Mouse (Mus musculus) midbrain, embryonic 10.5 days (tissue): ENCODE results near the gene Meis1. TPM values are rescaled to one million over a fixed set of nuclear protein-coding genes. Genes with fewer than 3 reads are reported as not detected.
A peak's percentile ranks its signal among the peaks of the same experiment; 100 is the strongest.

Experiments
- DNase-seq: peaks from one replicate; pipeline ENCODE4 v3.0.0-alpha.2; 2017; ENCODE audit warnings: low spot score
- H3K27ac ChIP-seq: fragments of 300-500 bp; sonication (generic); replicated peaks from 2 replicates; pipeline ENCODE4 v1.5.1; 2016; ENCODE audit warnings: mild to moderate bottlenecking
- H3K27me3 ChIP-seq: fragments of 300-500 bp; sonication (generic); 2 replicates; pipeline ENCODE4 v1.6.1; 2016; ENCODE audit warnings: low read depth, mild to moderate bottlenecking; ENCODE audit not compliant: poor library complexity, severe bottlenecking
- H3K36me3 ChIP-seq: fragments of 300-500 bp; sonication (generic); 2 replicates; pipeline ENCODE4 v1.6.1; 2016; ENCODE audit warnings: mild to moderate bottlenecking, moderate library complexity
- H3K4me1 ChIP-seq: fragments of 300-500 bp; sonication (generic); 2 replicates; pipeline ENCODE4 v1.6.1; 2016
- H3K4me3 ChIP-seq: fragments of 300-500 bp; sonication (generic); 2 replicates; pipeline ENCODE4 v1.5.1; 2016; ENCODE audit warnings: mild to moderate bottlenecking, moderate library complexity
- H3K9me3 ChIP-seq: fragments of 300-500 bp; sonication (generic); replicated peaks from 2 replicates; pipeline ENCODE4 v1.6.1; 2016; ENCODE audit warnings: mild to moderate bottlenecking
- WGBS: fragments of 180-500 bp; shearing (Covaris S2); methylation state at CpG from one replicate; pipeline ENCODE4 v1.1.7; 2016; 5-methylcytosine and 5-hydroxymethylcytosine counted together
- polyA plus RNA-seq: library from polyadenylated mRNA; unstranded; fragments of >200 nt; fragmentation: Nextera tagmentation; extraction: Ambion mirVana; gene quantifications from 2 replicates; pipeline ENCODE4 v1.2.1, GENCODE M21; 2016

Gene Meis1
- polyA plus RNA-seq, 1 experiment from 2014 or later, result 48.0 TPM

GRCm38 (mm10) chr11:18879456-18879818, 139.3 kb downstream of the Meis1 start:
- WGBS, result 0% methylated on average over 1 of the region's 1 CpGs
- peaks cover 89% of the 10 kb centered on the region for H3K4me1 ChIP-seq
- peak; percentile 18 for DNase-seq
- H3K27ac ChIP-seq, result peak overlapping the region; percentile 87
- peaks cover 4% of the 10 kb centered on the region; the same call in 1 of the 2 replicates for H3K36me3 ChIP-seq
- H3K9me3 ChIP-seq, result no peaks in the 10 kb centered on the region
- H3K4me3 ChIP-seq, result peak overlapping the region; percentile 59
- peaks cover 47% of the 10 kb centered on the region for H3K27me3 ChIP-seq

GRCm38 (mm10) chr11:18878748-18879455, 139.9 kb downstream of the Meis1 start:
- Histone ChIP-seq H3K27ac (peak overlapping the region; percentile 87), H3K9me3 (no peaks in the 10 kb centered on the region), H3K36me3 (peaks cover 4% of the 10 kb centered on the region; the same call in 1 of the 2 replicates), H3K27me3 (peaks cover 47% of the 10 kb centered on the region), H3K4me1 (peaks cover 89% of the 10 kb centered on the region), H3K4me3 (peak overlapping the region; percentile 59)
- peak; percentile 52 for DNase-seq
- under 1% methylated on average over 13 of the region's 13 CpGs for WGBS

- Histone ChIP-seq H3K4me3 (peak overlapping the region; percentile 59), H3K4me1 (peaks cover 82% of the 10 kb centered on the region), H3K9me3 (no peaks in the 10 kb centered on the region), H3K27ac (peak overlapping the region; percentile 87), H3K27me3 (peaks cover 54% of the 10 kb centered on the region), H3K36me3 (peaks cover 4% of the 10 kb centered on the region; the same call in 1 of the 2 replicates)
- under 1% methylated on average over 18 of the region's 18 CpGs for WGBS
- DNase-seq, result no peak
Measured at GRCm38 (mm10) chr11:18878016-18878415, 140.8 kb downstream of the Meis1 start.

GRCm38 (mm10) chr11:18877626-18878011, 141.2 kb downstream of the Meis1 start:
- Histone ChIP-seq H3K27ac (peak overlapping the region; percentile 87), H3K4me1 (peaks cover 78% of the 10 kb centered on the region), H3K9me3 (no peaks in the 10 kb centered on the region), H3K4me3 (peak overlapping the region; percentile 59), H3K36me3 (peaks cover 4% of the 10 kb centered on the region; the same call in 1 of the 2 replicates), H3K27me3 (peaks cover 58% of the 10 kb centered on the region)
- peak; percentile 88 for DNase-seq
- 0% methylated on average over 23 of the region's 27 CpGs for WGBS

- peak overlapping the region; percentile 87 for H3K27ac ChIP-seq
- H3K36me3 ChIP-seq, result peaks cover 4% of the 10 kb centered on the region; the same call in 1 of the 2 replicates
- no peaks in the 10 kb centered on the region for H3K9me3 ChIP-seq
- peak overlapping the region; percentile 59 for H3K4me3 ChIP-seq
- under 1% methylated on average over 40 of the region's 40 CpGs for WGBS
- DNase-seq, result peak; percentile 73
- H3K4me1 ChIP-seq, result peaks cover 74% of the 10 kb centered on the region
- H3K27me3 ChIP-seq, result peaks cover 63% of the 10 kb centered on the region
Measured at GRCm38 (mm10) chr11:18876886-18877625, 141.7 kb downstream of the Meis1 start.

GRCm38 (mm10) chr11:18875911-18876885, 142.6 kb downstream of the Meis1 start:
- peaks cover 74% of the 10 kb centered on the region for H3K4me1 ChIP-seq
- no peaks in the 10 kb centered on the region for H3K9me3 ChIP-seq
- WGBS, result 2% methylated on average over 27 of the region's 27 CpGs
- H3K27me3 ChIP-seq, result peaks cover 63% of the 10 kb centered on the region
- no peaks in the 10 kb centered on the region for H3K36me3 ChIP-seq
- H3K4me3 ChIP-seq, result peak overlapping the region; percentile 59
- peak; percentile 65 for DNase-seq
- H3K27ac ChIP-seq, result peak overlapping the region; percentile 87

- Histone ChIP-seq H3K4me3 (peak overlapping the region; percentile 42), H3K27ac (0 out of 2 replicates have a peak overlapping the region, but pooled peaks have one; percentile 42), H3K27me3 (peaks cover 68% of the 10 kb centered on the region), H3K36me3 (no peaks in the 10 kb centered on the region), H3K9me3 (no peaks in the 10 kb centered on the region), H3K4me1 (peaks cover 73% of the 10 kb centered on the region)
- WGBS, result under 1% methylated on average over 27 of the region's 27 CpGs
- peak; percentile 52 for DNase-seq
Measured at GRCm38 (mm10) chr11:18875001-18875902, 143.5 kb downstream of the Meis1 start.

- Histone ChIP-seq H3K36me3 (no peaks in the 10 kb centered on the region), H3K9me3 (no peaks in the 10 kb centered on the region), H3K27me3 (peaks cover 76% of the 10 kb centered on the region), H3K4me3 (peak overlapping the region; percentile 42), H3K27ac (0 out of 2 replicates have a peak overlapping the region, but pooled peaks have one; percentile 42), H3K4me1 (peaks cover 68% of the 10 kb centered on the region)
- peak; percentile 43 for DNase-seq
- WGBS, result under 1% methylated on average over 18 of the region's 18 CpGs
Measured at GRCm38 (mm10) chr11:18874278-18875000, 144.3 kb downstream of the Meis1 start.

GRCm38 (mm10) chr11:18873451-18874277, 145.1 kb downstream of the Meis1 start:
- no peak overlapping the region for H3K27ac ChIP-seq
- H3K4me3 ChIP-seq, result peak overlapping the region; percentile 42
- under 1% methylated on average over 9 of the region's 9 CpGs for WGBS
- no peaks in the 10 kb centered on the region for H3K9me3 ChIP-seq
- H3K4me1 ChIP-seq, result peaks cover 60% of the 10 kb centered on the region
- peaks cover 84% of the 10 kb centered on the region for H3K27me3 ChIP-seq
- DNase-seq, result no peak
- no peaks in the 10 kb centered on the region for H3K36me3 ChIP-seq

- Histone ChIP-seq H3K27ac (no peak overlapping the region), H3K27me3 (peaks cover 92% of the 10 kb centered on the region), H3K9me3 (no peaks in the 10 kb centered on the region), H3K4me3 (no peak overlapping the region), H3K4me1 (peaks cover 57% of the 10 kb centered on the region), H3K36me3 (no peaks in the 10 kb centered on the region)
- DNase-seq, result no peak
- 5% methylated on average over 3 of the region's 3 CpGs for WGBS
Measured at GRCm38 (mm10) chr11:18872793-18873192, 146.0 kb downstream of the Meis1 start.
